Mouse (Mus musculus): ENCODE data around the gene Trmu.

- TF ChIP-seq CTCF (IDR thresholded peaks at IDR 0.05; ENCODE audit: low read depth, low read length) (no peak), POLR2A (IDR thresholded peaks at IDR 0.05; ENCODE audit: extremely low read depth, insufficient read depth, low read length) (no peak)
These were observed 18.0 kb downstream of the Trmu start for GRCm38 (mm10) chr15:85897113-85897512.

Measured in liver, adult 2 months (tissue).